Mouse (Mus musculus): ENCODE results near the gene Ugt1a8. TPM values are rescaled to one million over a fixed set of nuclear protein-coding genes. Genes with fewer than 3 reads are reported as not detected.
"Not testable (repeated sequence)": the region's sequence is repeated elsewhere in the genome, so short reads cannot be mapped to it uniquely, and the experiment has no call there.

Ugt1a8 gene
- polyA plus RNA-seq, 1 experiment from 2014 or later = not detected

DNA sequence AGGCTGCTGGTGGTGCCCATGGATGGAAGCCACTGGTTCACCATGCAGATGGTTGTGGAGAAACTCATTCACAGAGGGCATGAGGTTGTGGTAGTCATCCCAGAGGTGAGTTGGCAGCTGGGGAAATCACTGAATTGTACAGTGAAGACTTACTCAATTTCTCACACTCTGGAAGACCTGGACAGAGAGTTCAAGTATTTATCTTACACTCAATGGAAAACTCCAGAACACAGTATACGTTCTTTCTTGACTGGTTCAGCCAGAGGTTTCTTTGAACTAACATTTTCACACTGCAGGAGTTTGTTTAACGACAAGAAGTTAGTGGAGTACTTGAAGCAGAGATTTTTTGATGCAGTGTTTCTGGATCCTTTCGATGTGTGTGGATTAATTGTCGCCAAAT is 16.7 kb upstream of the Ugt1a8 start:
- DNase-seq (no peak), ATAC-seq (ENCODE audit: insufficient read depth) (no peak)
- Histone ChIP-seq H3K4me2 (no peak overlapping the region), H3K9ac (no peak overlapping the region), H3K27ac (ENCODE audit: low read depth) (no peak overlapping the region), H3K9me3 (ENCODE audit: low read depth, low read length) (no peaks in the 10 kb centered on the region), H3K4me1 (ENCODE audit: insufficient read depth) (no peaks in the 10 kb centered on the region), H3K4me3 (ENCODE audit: low read depth, low read length) (no peak overlapping the region), H3K27me3 (ENCODE audit: insufficient read depth, low read length) (no peaks in the 10 kb centered on the region), H3K36me3 (ENCODE audit: insufficient read depth) (no peaks in the 10 kb centered on the region)
- no peak for TF ChIP-seq CTCF (IDR thresholded peaks at IDR 0.05; ENCODE audit: low read depth)
- 60% methylated on average over 4 of the region's 4 CpGs for WGBS

DNA sequence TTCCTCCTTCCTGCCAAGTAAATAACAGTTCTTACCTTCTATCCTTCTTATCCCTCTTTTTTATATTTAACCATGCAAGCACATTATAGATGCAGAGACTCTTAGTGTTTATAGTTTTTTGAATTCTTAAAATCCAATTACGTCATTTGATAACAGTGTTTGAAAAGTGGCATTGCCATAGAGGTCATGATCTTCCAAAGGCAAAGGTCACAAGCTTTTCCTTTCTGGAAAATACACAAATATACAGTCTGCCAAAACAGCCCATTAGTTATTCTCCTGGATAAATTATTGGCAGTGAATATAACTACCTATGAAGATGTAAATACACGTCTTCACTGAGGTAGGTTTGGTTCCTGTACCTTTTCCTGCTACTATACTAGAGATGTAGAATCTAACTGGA is 13.1 kb upstream of the Ugt1a8 start:
- H3K9me3 ChIP-seq (ENCODE audit: low read depth, low read length) = no peaks in the 10 kb centered on the region
- WGBS = 68% methylated on average over 2 of the region's 2 CpGs
- no peak for TF ChIP-seq CTCF (IDR thresholded peaks at IDR 0.05; ENCODE audit: low read depth)
- no peak overlapping the region for H3K4me3 ChIP-seq (ENCODE audit: low read depth, low read length)
- no peaks in the 10 kb centered on the region for H3K27me3 ChIP-seq (ENCODE audit: insufficient read depth, low read length)
- no peak for ATAC-seq (ENCODE audit: insufficient read depth)
- H3K27ac ChIP-seq (ENCODE audit: low read depth) = no peak overlapping the region
- no peak for DNase-seq
- H3K9ac ChIP-seq = no peak overlapping the region
- no peak overlapping the region for H3K4me2 ChIP-seq
- no peaks in the 10 kb centered on the region for H3K36me3 ChIP-seq (ENCODE audit: insufficient read depth)
- no peaks in the 10 kb centered on the region for H3K4me1 ChIP-seq (ENCODE audit: insufficient read depth)

DNA sequence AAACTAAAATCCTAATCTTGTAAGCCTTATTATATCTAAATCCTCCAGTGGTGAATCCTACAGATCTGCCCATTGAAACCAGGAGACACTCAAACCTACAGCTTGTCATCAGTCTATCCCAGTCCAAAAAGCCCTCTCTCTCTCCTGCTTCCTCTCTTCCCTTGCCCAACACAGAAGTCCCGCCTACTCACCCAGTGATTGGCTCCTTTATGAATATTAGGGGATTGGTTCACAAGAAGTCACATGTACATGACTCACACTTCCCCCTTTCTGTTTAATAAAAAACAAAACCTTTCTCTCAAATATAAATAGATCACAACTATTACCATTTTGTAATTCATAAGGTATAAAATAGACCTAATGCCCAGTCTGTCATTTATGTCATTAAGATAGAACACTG is 10.5 kb upstream of the Ugt1a8 start:
- Histone ChIP-seq H3K27me3 (ENCODE audit: insufficient read depth, low read length) (no peaks in the 10 kb centered on the region), H3K36me3 (ENCODE audit: insufficient read depth) (no peaks in the 10 kb centered on the region), H3K27ac (ENCODE audit: low read depth) (no peak overlapping the region), H3K4me1 (ENCODE audit: insufficient read depth) (no peaks in the 10 kb centered on the region), H3K4me2 (no peak overlapping the region), H3K9me3 (ENCODE audit: low read depth, low read length) (no peaks in the 10 kb centered on the region), H3K4me3 (ENCODE audit: low read depth, low read length) (no peak overlapping the region), H3K9ac (no peak overlapping the region)
- ATAC-seq (ENCODE audit: insufficient read depth) = no peak
- TF ChIP-seq CTCF (IDR thresholded peaks at IDR 0.05; ENCODE audit: low read depth) = no peak
- 96% methylated on average over 1 of the region's 1 CpGs for WGBS
- DNase-seq = no peak

DNA sequence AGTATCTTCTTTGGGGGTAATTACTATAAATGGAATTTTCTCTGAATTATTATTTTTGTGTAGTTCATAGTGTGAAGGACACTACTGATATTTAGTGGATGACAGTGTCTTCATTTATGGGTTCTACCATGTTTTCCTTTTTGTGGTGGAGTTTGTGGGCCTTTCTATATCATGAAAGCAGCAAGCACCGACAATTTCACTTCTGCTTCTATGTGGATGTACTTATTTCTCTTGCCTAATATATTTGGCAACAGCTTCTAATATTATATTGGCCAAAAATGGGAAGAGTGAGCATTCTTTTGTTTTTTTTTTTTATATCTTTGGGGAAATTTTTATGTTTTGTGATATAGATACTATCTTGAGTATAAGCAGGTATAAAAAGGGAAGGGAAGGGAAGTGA is 5.9 kb upstream of the Ugt1a8 start:
- Histone ChIP-seq H3K36me3 (ENCODE audit: insufficient read depth) (no peaks in the 10 kb centered on the region), H3K4me1 (ENCODE audit: insufficient read depth) (no peaks in the 10 kb centered on the region), H3K27ac (ENCODE audit: low read depth) (no peak overlapping the region), H3K4me3 (ENCODE audit: low read depth, low read length) (no peak overlapping the region), H3K27me3 (ENCODE audit: insufficient read depth, low read length) (no peaks in the 10 kb centered on the region), H3K9me3 (ENCODE audit: low read depth, low read length) (no peaks in the 10 kb centered on the region), H3K9ac (no peak overlapping the region), H3K4me2 (no peak overlapping the region)
- no peak for TF ChIP-seq CTCF (IDR thresholded peaks at IDR 0.05; ENCODE audit: low read depth)
- DNase-seq (no peak), ATAC-seq (ENCODE audit: insufficient read depth) (no peak)
- WGBS = 83% methylated on average over 1 of the region's 1 CpGs

DNA sequence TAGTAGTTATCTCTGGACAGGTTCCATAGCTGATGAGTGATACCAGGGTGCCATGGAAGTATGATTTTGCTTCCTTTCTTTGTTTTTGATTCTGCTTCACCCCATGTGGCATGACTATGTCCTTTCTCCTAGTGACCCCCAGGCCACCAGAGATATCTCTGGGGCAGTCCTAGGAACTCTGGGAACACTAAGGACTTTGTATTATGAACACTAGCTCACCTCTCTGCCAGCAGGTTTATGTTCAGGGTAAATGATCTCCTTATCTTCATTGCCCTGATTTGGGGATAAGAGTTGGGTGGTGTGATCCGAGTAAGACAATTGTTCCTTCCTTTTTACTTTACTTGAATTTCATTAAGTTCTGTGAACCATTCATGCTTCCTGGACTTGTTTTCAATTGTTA is 1.5 kb upstream of the Ugt1a8 start:
- Histone ChIP-seq H3K27ac (ENCODE audit: low read depth) (no peak overlapping the region), H3K9me3 (ENCODE audit: low read depth, low read length) (no peaks in the 10 kb centered on the region), H3K36me3 (ENCODE audit: insufficient read depth) (no peaks in the 10 kb centered on the region), H3K27me3 (ENCODE audit: insufficient read depth, low read length) (no peaks in the 10 kb centered on the region), H3K4me2 (no peak overlapping the region), H3K9ac (no peak overlapping the region), H3K4me1 (ENCODE audit: insufficient read depth) (no peaks in the 10 kb centered on the region), H3K4me3 (ENCODE audit: low read depth, low read length) (no peak overlapping the region)
- DNase-seq (no peak), ATAC-seq (ENCODE audit: insufficient read depth) (no peak)
- no peak for TF ChIP-seq CTCF (IDR thresholded peaks at IDR 0.05; ENCODE audit: low read depth)
- WGBS = 70% methylated on average over 1 of the region's 1 CpGs

DNA sequence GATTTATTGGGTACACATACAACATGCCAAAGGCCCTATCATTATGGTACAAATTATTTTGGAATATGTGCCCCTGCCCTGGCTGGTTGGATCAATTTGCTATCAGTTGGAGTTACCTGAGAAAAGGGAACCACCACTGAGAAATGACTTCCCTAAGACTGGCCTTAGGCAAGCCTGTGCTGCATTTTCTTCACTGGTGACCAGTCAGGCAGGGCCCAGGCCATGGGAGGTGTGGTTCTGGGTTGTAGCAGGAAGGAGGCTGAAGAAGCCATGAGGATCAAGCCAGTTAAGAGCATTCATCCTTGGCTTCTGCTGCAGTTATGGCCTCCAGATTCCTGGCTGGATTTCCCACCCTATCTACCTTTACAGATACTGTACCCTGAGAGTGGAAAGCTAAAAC is 4.7 kb downstream of the Ugt1a8 start:
- ATAC-seq (ENCODE audit: insufficient read depth) (no peak), DNase-seq (no peak)
- Histone ChIP-seq H3K27ac (ENCODE audit: low read depth) (no peak overlapping the region), H3K9me3 (ENCODE audit: low read depth, low read length) (no peaks in the 10 kb centered on the region), H3K9ac (no peak overlapping the region), H3K4me1 (ENCODE audit: insufficient read depth) (no peaks in the 10 kb centered on the region), H3K4me2 (no peak overlapping the region), H3K27me3 (ENCODE audit: insufficient read depth, low read length) (no peaks in the 10 kb centered on the region), H3K36me3 (ENCODE audit: insufficient read depth) (no peaks in the 10 kb centered on the region), H3K4me3 (ENCODE audit: low read depth, low read length) (no peak overlapping the region)
- no peak for TF ChIP-seq CTCF (IDR thresholded peaks at IDR 0.05; ENCODE audit: low read depth)

DNA sequence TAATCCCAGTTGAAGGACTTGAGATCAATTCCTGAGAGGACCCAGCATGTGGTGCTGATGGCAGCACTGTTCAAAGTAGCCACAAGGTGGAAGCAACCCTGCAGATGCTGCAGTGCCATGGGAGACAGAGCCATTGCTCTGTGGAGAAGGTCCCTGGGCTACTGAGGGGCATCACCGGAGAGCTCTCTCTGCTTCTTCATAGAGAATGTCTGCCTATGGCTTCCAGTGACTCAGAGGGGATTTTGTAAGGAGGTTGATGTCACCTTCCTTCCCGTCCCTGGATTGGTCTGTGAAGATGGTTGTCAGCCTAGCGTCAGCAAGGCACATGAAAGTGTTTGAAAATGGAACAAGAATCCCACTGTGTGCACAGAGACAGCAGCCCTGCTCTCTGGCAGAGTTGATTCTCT is 6.7 kb downstream of the Ugt1a8 start:
- DNase-seq (peak; percentile 40), ATAC-seq (ENCODE audit: insufficient read depth) (peak; percentile 66; the same call in 1 of the 2 replicates)
- H3K27ac ChIP-seq (ENCODE audit: low read depth) = peak overlapping the region; percentile 83; the same call in 1 of the 2 replicates
- H3K9me3 ChIP-seq (ENCODE audit: low read depth, low read length); H3K36me3 ChIP-seq (ENCODE audit: insufficient read depth); H3K4me2 ChIP-seq; H3K4me1 ChIP-seq (ENCODE audit: insufficient read depth); H3K27me3 ChIP-seq (ENCODE audit: insufficient read depth, low read length); H3K9ac ChIP-seq; H3K4me3 ChIP-seq (ENCODE audit: low read depth, low read length): not testable (repeated sequence)
- peak; percentile 47 for TF ChIP-seq CTCF (IDR thresholded peaks at IDR 0.05; ENCODE audit: low read depth)
- 55% methylated on average over 3 of the region's 3 CpGs for WGBS

DNA sequence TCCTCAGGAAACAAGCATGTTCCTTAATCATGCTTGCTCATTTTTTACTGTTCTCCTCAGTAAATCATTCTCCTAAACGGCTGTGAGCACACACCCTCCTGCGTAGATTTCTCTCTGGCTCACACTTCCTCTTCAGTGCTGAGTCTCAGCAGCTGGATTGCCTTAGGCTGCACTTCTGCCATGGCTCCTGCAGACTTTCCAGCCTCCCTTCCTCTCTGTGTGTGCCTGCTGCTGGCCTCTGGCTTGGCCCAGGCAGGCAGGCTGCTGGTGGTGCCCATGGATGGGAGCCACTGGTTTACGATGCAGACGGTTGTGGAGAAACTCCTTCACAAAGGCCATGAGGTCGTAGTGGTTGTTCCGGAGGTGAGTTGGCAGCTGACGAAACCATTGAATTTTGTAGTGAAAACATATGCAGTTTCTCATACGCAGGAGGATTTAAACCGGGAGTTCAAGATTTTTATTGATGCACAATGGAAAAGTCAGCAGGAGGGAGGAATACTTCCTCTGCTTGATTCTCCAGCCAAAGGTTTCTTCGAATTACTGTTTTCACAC is 7.4 kb downstream of the Ugt1a8 start, which contains the start of gene Ugt1a7c:
Gene Ugt1a7c, plus strand, starts transcription at position 122 of the 552 bp plus-strand sequence.
- no peaks in the 10 kb centered on the region for H3K9me3 ChIP-seq (ENCODE audit: low read depth, low read length)
- no peak within 1 kb of the TSS for H3K4me3 ChIP-seq (ENCODE audit: low read depth, low read length)
- no peaks in the 10 kb centered on the region for H3K36me3 ChIP-seq (ENCODE audit: insufficient read depth)
- no peak within 1 kb of the TSS for H3K9ac ChIP-seq
- no peak for TF ChIP-seq CTCF (IDR thresholded peaks at IDR 0.05; ENCODE audit: low read depth)
- no peaks in the 10 kb centered on the region for H3K4me1 ChIP-seq (ENCODE audit: insufficient read depth)
- peak within 1 kb of the TSS; percentile 38 for H3K4me2 ChIP-seq
- no peaks in the 10 kb centered on the region for H3K27me3 ChIP-seq (ENCODE audit: insufficient read depth, low read length)
- ATAC-seq (ENCODE audit: insufficient read depth) = peak; percentile 93
- peak within 1 kb of the TSS; percentile 83; the same call in 1 of the 2 replicates for H3K27ac ChIP-seq (ENCODE audit: low read depth)
- 27% methylated on average over 10 of the region's 10 CpGs for WGBS
- DNase-seq = peak; percentile 86

DNA sequence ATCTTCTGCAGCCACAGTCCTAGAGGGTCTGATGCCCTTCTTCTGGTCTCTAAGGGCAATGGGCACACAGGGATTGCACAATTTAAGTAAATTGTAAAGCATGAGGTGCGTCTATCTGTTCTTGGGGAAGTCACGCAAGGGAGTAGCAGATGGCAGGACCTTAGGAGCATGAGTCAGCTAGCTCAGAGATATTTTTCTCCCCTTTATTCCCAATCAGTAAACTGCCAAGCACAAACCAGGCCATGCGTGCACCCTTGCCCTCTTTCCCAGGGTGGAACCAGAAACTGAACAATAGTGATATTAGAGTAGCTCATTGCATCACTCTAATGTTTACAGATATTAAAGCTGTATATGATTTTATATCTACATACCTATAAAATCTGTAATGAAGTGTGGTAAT is 10.9 kb downstream of the Ugt1a8 start:
- not testable (repeated sequence) for DNase-seq; H3K9ac ChIP-seq; H3K27ac ChIP-seq (ENCODE audit: low read depth); H3K4me1 ChIP-seq (ENCODE audit: insufficient read depth); ATAC-seq (ENCODE audit: insufficient read depth); H3K4me3 ChIP-seq (ENCODE audit: low read depth, low read length); H3K4me2 ChIP-seq; H3K36me3 ChIP-seq (ENCODE audit: insufficient read depth); H3K9me3 ChIP-seq (ENCODE audit: low read depth, low read length); H3K27me3 ChIP-seq (ENCODE audit: insufficient read depth, low read length)
- 82% methylated on average over 3 of the region's 3 CpGs for WGBS

DNA sequence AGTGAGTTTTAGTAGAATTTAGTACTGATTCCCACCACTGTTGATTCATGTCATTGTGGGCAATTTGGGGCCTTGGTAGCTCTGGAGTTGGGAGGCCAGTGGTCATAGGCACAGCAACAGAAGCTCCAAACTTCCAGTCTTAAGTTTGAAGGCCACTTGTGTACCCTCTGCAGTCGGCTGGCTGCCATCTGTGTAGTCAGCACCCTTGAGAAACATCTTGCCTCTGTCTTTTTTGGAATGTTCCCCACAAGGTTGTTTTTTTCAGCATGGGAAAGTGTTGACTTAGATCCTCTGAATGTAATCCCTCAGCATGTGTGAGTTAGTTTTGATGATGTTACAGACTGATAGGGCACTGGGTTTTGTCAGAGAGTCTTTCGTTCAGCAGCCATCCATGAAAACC is 12.1 kb downstream of the Ugt1a8 start:
- not testable (repeated sequence) for DNase-seq; H3K9me3 ChIP-seq (ENCODE audit: low read depth, low read length); H3K4me3 ChIP-seq (ENCODE audit: low read depth, low read length); H3K4me1 ChIP-seq (ENCODE audit: insufficient read depth); H3K27me3 ChIP-seq (ENCODE audit: insufficient read depth, low read length); H3K27ac ChIP-seq (ENCODE audit: low read depth); H3K4me2 ChIP-seq; H3K9ac ChIP-seq; ATAC-seq (ENCODE audit: insufficient read depth); H3K36me3 ChIP-seq (ENCODE audit: insufficient read depth)
- 70% methylated on average over 2 of the region's 2 CpGs for WGBS
